ENCODE assay signal across 14 mouse cellular contexts in the genomic region with DNA sequence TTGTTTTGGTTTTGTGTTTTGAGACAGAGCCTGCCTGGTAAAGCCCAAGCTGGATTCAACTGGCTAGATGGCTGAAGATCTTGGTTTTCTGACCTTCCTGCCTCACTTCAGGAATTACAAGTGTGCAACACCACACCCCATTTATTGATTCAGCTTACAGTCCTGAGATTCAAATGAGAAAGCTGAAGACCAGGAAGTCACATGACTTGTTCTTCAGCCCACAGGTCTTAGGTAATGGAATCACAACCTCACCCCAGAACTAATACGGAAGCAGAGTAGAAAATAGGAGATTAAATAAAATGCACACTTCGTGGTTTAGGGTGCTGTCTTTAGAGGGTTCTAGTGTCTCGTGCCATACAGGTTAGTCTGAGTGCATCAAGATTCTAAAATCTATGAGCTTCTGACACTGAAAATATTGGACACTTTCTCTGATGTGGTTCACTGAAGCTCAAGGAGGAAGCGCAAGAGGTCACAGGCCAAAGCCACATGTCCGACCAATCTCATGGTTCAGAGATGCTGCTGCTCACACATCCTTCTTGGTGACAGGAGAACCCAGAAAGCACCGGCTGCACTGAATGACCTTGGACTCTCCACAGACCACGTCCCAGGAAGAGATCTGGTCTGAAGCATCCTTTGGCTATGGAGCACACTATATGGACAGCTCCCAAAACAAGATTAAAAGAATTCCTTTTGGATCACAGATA. TPM values are rescaled to one million over a fixed set of nuclear protein-coding genes. Genes with fewer than 3 reads are reported as not detected.
DNase-seq lines count a peak whose midpoint lies in the region; ATAC-seq and TF ChIP-seq lines count a peak whose summit lies in the region.
"Had no signal": no experiment of that assay in that cellular context is flagged by ENCODE, and none has a peak within 500 bp of the region (broad histone marks: within the 10 kb centered on the region; RNA-seq: fewer than 3 reads in every experiment).

No protein-coding gene starts in this region.

- no peaks in the 10 kb centered on the region for H3K36me3 ChIP-seq in heart, embryonic 13.5 days
- no peaks in the 10 kb centered on the region for H3K36me3 ChIP-seq in myocyte (ENCODE audit: control insufficient read depth, insufficient read depth)
- H3K36me3 ChIP-seq: embryonic facial prominence, embryonic 13.5 days had no signal

- H3K27ac ChIP-seq in heart, embryonic 13.5 days (replicated peaks): peak overlapping the region; percentile 13; the same call in 1 of the 2 replicates
- H3K27ac ChIP-seq: embryonic facial prominence, embryonic 13.5 days; macrophage had no signal

- peaks cover 14% of the 10 kb centered on the region for H3K4me1 ChIP-seq in heart, embryonic 13.5 days

- no peaks in the 10 kb centered on the region for H3K9me3 ChIP-seq in heart, embryonic 13.5 days
- H3K9me3 ChIP-seq: embryonic facial prominence, embryonic 13.5 days had no signal

- ATAC-seq in heart, embryonic 13.5 days (ENCODE audit: extremely low read depth, insufficient number of reproducible peaks, low FRiP score, low TSS enrichment): no peak

- intact Hi-C loops in heart, postnatal 25 days (cut with DNase I): no loop called here

- H3K9ac ChIP-seq in heart, embryonic 13.5 days: no peak overlapping the region
- H3K9ac ChIP-seq: embryonic facial prominence, embryonic 13.5 days had no signal

- no peak overlapping the region for H3ac ChIP-seq in myocyte (ENCODE audit: control insufficient read depth, insufficient read length)

- no peaks in the 10 kb centered on the region for H3K27me3 ChIP-seq in heart, embryonic 13.5 days (replicated peaks)
- no peaks in the 10 kb centered on the region for H3K27me3 ChIP-seq in myocyte (ENCODE audit: control insufficient read depth, insufficient read depth, insufficient read length)
- H3K27me3 ChIP-seq: embryonic facial prominence, embryonic 13.5 days had no signal

- no peak for DNase-seq in heart, postnatal 25 days (ENCODE audit: low spot score)
- DNase-seq in 416B (ENCODE audit: low read depth): peak; percentile 57
- DNase-seq in Muller cell, postnatal 12 days (ENCODE audit: inconsistent ontology term): peak; percentile 78
- no peak for DNase-seq in right cerebral cortex, postnatal 10 days (ENCODE audit: low spot score in 2 of 2)
- no peak for DNase-seq in frontal cortex, postnatal 36 days (ENCODE audit: low spot score in 2 of 2)
- DNase-seq in thymus, postnatal 0 days (ENCODE audit: low spot score): no peak
- DNase-seq: adrenal gland, postnatal 25 days; heart, postnatal 10 days; kidney, adult 11 months; thymus, postnatal 36 days had no signal

- no peaks in the 10 kb centered on the region for H3K79me2 ChIP-seq in myocyte (ENCODE audit: control insufficient read depth, insufficient read depth)

- no peak overlapping the region for H3K4me2 ChIP-seq in heart, embryonic 13.5 days
- peak overlapping the region; percentile 32 for H3K4me2 ChIP-seq in myocyte (ENCODE audit: low read depth)
- H3K4me2 ChIP-seq: embryonic facial prominence, embryonic 13.5 days had no signal

- TF ChIP-seq POLR2A in myocyte (IDR thresholded peaks at IDR 0.05; ENCODE audit: insufficient read length, low read depth): no peak

- H3K4me3 ChIP-seq in heart, embryonic 13.5 days: no peak overlapping the region
- H3K4me3 ChIP-seq in myocyte: no peak overlapping the region
- H3K4me3 ChIP-seq: embryonic facial prominence, embryonic 13.5 days had no signal

- WGBS in heart, embryonic 13.5 days: 68% methylated on average over 7 of the region's 7 CpGs

TF ChIP-seq in myocyte, 11 proteins besides CTCF, POLR2A, EP300 and RAD21:
- TF ChIP-seq USF1 (IDR thresholded peaks at IDR 0.05; ENCODE audit: low read depth) (no peak), POLR2AphosphoS2 (IDR thresholded peaks at IDR 0.05; ENCODE audit: insufficient read length, low read depth) (no peak), SRF (IDR thresholded peaks at IDR 0.05; ENCODE audit: control insufficient read depth, insufficient read length, low read depth) (no peak), TCF3 (IDR thresholded peaks at IDR 0.05; ENCODE audit: insufficient read length, low read depth) (no peak), E2F4 (IDR thresholded peaks at IDR 0.05; ENCODE audit: insufficient read depth) (no peak), TCF12 (IDR thresholded peaks at IDR 0.05; ENCODE audit: insufficient read depth, poor library complexity, severe bottlenecking) (no peak), MAX (IDR thresholded peaks at IDR 0.05; ENCODE audit: low read depth) (no peak), CEBPB (IDR thresholded peaks at IDR 0.05; ENCODE audit: insufficient read depth, poor library complexity, severe bottlenecking) (no peak), REST (IDR thresholded peaks at IDR 0.05; ENCODE audit: insufficient read depth, insufficient read length) (no peak), MYOD1 (IDR thresholded peaks at IDR 0.05; ENCODE audit: control insufficient read depth in 1 of 3, insufficient read length in 2 of 3, low read depth in 2 of 3) (no peak), MYOG (IDR thresholded peaks at IDR 0.05; ENCODE audit: control insufficient read depth in 1 of 3, insufficient read depth in 1 of 3, insufficient read length in 2 of 3, low read depth in 2 of 3) (no peak)
TF ChIP-seq in myocyte: peak in this region for 0.

RNA-seq across cellular contexts. Expression of gene Akap13, which starts 39.3 kb away (rescaled TPM):
- polyA plus RNA-seq in heart, embryonic 13.5 days (2015; fragmentation: Nextera tagmentation; extraction: Ambion mirVana): 41.8 and 45.2 TPM in 2 replicates
- total RNA-seq in heart, postnatal 25 days (2021): 10 to 100 TPM; 61.0 to 79.5 TPM
- 13.9 TPM for polyA plus RNA-seq in myocyte (2012; fragmentation: generic; extraction: Trizol)
- 47.3 and 72.9 TPM in 2 replicates for polyA plus RNA-seq in thymus, postnatal 0 days (2015; fragmentation: Nextera tagmentation; extraction: Ambion mirVana)

Comparison
In these comparisons a context has a peak if more than half of its experiments do, and no peak if none do; other contexts are left out.
1. DNase-seq: peak in 416B (single experiment) and Muller cell, postnatal 12 days (single experiment); none in heart, postnatal 25 days (single experiment), right cerebral cortex, postnatal 10 days (0 of 2), frontal cortex, postnatal 36 days (0 of 2) and thymus, postnatal 0 days (single experiment).